Mouse (Mus musculus) pancreas, adult 10 weeks (tissue): ENCODE results near the gene Gm44965. TPM values are rescaled to one million over a fixed set of nuclear protein-coding genes. Genes with fewer than 3 reads are reported as not detected.

Source experiments
- polyA plus RNA-seq: library from polyadenylated mRNA; stranded (reverse); fragments of 350-450 nt; fragmentation: Illumina TruSeq; extraction: RNeasy Lipid Tissue Mini Kit (QIAGEN cat#74804); gene quantifications from one replicate; pipeline ENCODE4 v1.2.3, GENCODE M21; 2015; ENCODE audit warnings: low read depth, low replicate concordance; ENCODE audit not compliant: insufficient read depth

The Gm44965 gene
- polyA plus RNA-seq, result not detected

GRCm38 (mm10) chr6:48593158-48594042 is at the start of gene Gm44965, which contains the start of gene Repin1:
Gene Gm44965 (plus strand): TSS chr6:48593941.
Gene Repin1 (plus strand): TSS chr6:48593883.

GRCm38 (mm10) chr6:48554280-48555103 is 39.2 kb upstream of the Gm44965 start, which contains the start of gene Lrrc61:
Gene Lrrc61 (plus strand): TSS chr6:48554796.

GRCm38 (mm10) chr6:48572572-48573061 is 21.1 kb upstream of the Gm44965 start, which contains the start of gene Rarres2:
Gene Rarres2 (minus strand): TSS chr6:48572789.

GRCm38 (mm10) chr6:48589194-48589750 is 4.5 kb upstream of the Gm44965 start, which contains the start of gene Gm45021:
Gene Gm45021 (plus strand): TSS chr6:48589610.

GRCm38 (mm10) chr6:48601271-48602079 is 7.7 kb downstream of the Gm44965 start, which contains the start of gene Zfp775:
Gene Zfp775 (plus strand): TSS chr6:48602063.

GRCm38 (mm10) chr6:48626464-48626863 is 32.7 kb downstream of the Gm44965 start, which contains the start of gene AI854703:
Gene AI854703 (plus strand): TSS chr6:48626764.

GRCm38 (mm10) chr6:48646995-48647394 is 53.3 kb downstream of the Gm44965 start, which contains the start of gene Gimap8:
Gene Gimap8 (plus strand): TSS chr6:48647234.

Other genes with a start within 250 kb of the Gm44965 start
- gene Krba1, start 198.4 kb upstream of the Gm44965 start, polyA plus RNA-seq, result 4.0 TPM
- 10.7 TPM for gene Zfp467, start 148.1 kb upstream of the Gm44965 start, polyA plus RNA-seq
- gene Sspo, start 145.7 kb upstream of the Gm44965 start, polyA plus RNA-seq, result 0.68 TPM
- 9.6 TPM for gene Atp6v0e2, start 56.3 kb upstream of the Gm44965 start, polyA plus RNA-seq
- gene Lrrc61, start 39.1 kb upstream of the Gm44965 start, polyA plus RNA-seq, result 2.2 TPM
- 112 TPM for gene Rarres2, start 21.2 kb upstream of the Gm44965 start, polyA plus RNA-seq
- gene Gm45021, start 4.3 kb upstream of the Gm44965 start, polyA plus RNA-seq, result not detected
- 4.4 TPM for gene Repin1, start 58 bp upstream of the Gm44965 start, polyA plus RNA-seq
- 0.96 TPM for gene Zfp775, start 8.1 kb downstream of the Gm44965 start, polyA plus RNA-seq
- not detected for gene AI854703, start 32.8 kb downstream of the Gm44965 start, polyA plus RNA-seq
- gene Gimap8, start 53.3 kb downstream of the Gm44965 start, polyA plus RNA-seq, result 4.8 TPM
- 4.9 TPM for gene Gimap9, start 82.2 kb downstream of the Gm44965 start, polyA plus RNA-seq
- 21.8 TPM for gene Gimap4, start 90.6 kb downstream of the Gm44965 start, polyA plus RNA-seq
- gene Gimap6, start 114.3 kb downstream of the Gm44965 start, polyA plus RNA-seq, result 20.6 TPM
- not detected for gene Gm28053, start 124.7 kb downstream of the Gm44965 start, polyA plus RNA-seq
- not detected for gene Gimap7, start 124.7 kb downstream of the Gm44965 start, polyA plus RNA-seq
- gene Gimap1, start 145.1 kb downstream of the Gm44965 start, polyA plus RNA-seq, result 4.0 TPM
- gene Gimap5, start 152.3 kb downstream of the Gm44965 start, polyA plus RNA-seq, result 4.9 TPM
- gene Gimap3, start 176.9 kb downstream of the Gm44965 start, polyA plus RNA-seq, result 2.9 TPM
- gene Tmem176a, start 247.0 kb downstream of the Gm44965 start, polyA plus RNA-seq, result 37.5 TPM
- 73.9 TPM for gene Tmem176b, start 247.6 kb downstream of the Gm44965 start, polyA plus RNA-seq